In genomic region chr2:59653306-59654165, GRCm38 (mm10) we compare ENCODE assay signal across 9 mouse cellular contexts. TPM values are rescaled to one million over a fixed set of nuclear protein-coding genes. Genes with fewer than 3 reads are reported as not detected.
DNase-seq lines count a peak whose midpoint lies in the region; ATAC-seq lines count a peak whose summit lies in the region.
"Had no signal": no experiment of that assay in that cellular context is flagged by ENCODE, and none has a peak within 500 bp of the region (broad histone marks: within the 10 kb centered on the region; RNA-seq: fewer than 3 reads in every experiment).

No protein-coding gene starts in this region.

- H3K9ac ChIP-seq in heart, embryonic 15.5 days = no peak overlapping the region
- no peak overlapping the region for H3K9ac ChIP-seq in forebrain, embryonic 15.5 days (replicated peaks)

- no peak for DNase-seq in heart, postnatal 36 days
- peak; percentile 30 for DNase-seq in ZHBTc4 (ENCODE audit: low read depth, low spot score)
- peak; percentile 54 for DNase-seq in mesoderm, embryonic 11.5 days (ENCODE audit: low read depth, low spot score)
- no peak for DNase-seq in ovary, postnatal 14 days (ENCODE audit: low spot score)
- DNase-seq in thymus, adult 18-20 months = no peak
- no peak for DNase-seq in right cerebral cortex, postnatal 25 days

- intact Hi-C loops in heart, postnatal 36 days (cut with DNase I) = no loop called here

- WGBS in heart, embryonic 15.5 days = 57% methylated on average over 8 of the region's 8 CpGs
- WGBS in forebrain, embryonic 15.5 days = 16% methylated on average over 8 of the region's 8 CpGs

- ATAC-seq in heart, embryonic 15.5 days (replicated peaks; ENCODE audit: insufficient number of reproducible peaks, insufficient read depth, low FRiP score, low read depth) = 0 out of 2 replicates have a peak, but pooled peaks have one; percentile 27
- ATAC-seq in forebrain, embryonic 15.5 days (replicated peaks) = peak; percentile 85

- H3K9me3 ChIP-seq in heart, embryonic 15.5 days (replicated peaks) = no peaks in the 10 kb centered on the region
- H3K9me3 ChIP-seq in forebrain, embryonic 15.5 days = no peaks in the 10 kb centered on the region
- H3K9me3 ChIP-seq: megakaryocyte, embryonic 14.5 days had no signal

- no peak overlapping the region for H3K4me2 ChIP-seq in heart, embryonic 15.5 days
- no peak overlapping the region for H3K4me2 ChIP-seq in forebrain, embryonic 15.5 days (replicated peaks)

- no peak overlapping the region for H3K4me3 ChIP-seq in heart, embryonic 15.5 days
- no peak overlapping the region for H3K4me3 ChIP-seq in forebrain, embryonic 15.5 days
- H3K4me3 ChIP-seq: megakaryocyte, embryonic 14.5 days had no signal

- H3K27ac ChIP-seq in heart, embryonic 15.5 days = no peak overlapping the region
- peak overlapping the region; percentile 46 for H3K27ac ChIP-seq in forebrain, embryonic 15.5 days (replicated peaks)

- no peaks in the 10 kb centered on the region for H3K27me3 ChIP-seq in heart, embryonic 15.5 days
- H3K27me3 ChIP-seq in forebrain, embryonic 15.5 days = no peaks in the 10 kb centered on the region

- H3K36me3 ChIP-seq in heart, embryonic 15.5 days = no peaks in the 10 kb centered on the region
- no peaks in the 10 kb centered on the region for H3K36me3 ChIP-seq in forebrain, embryonic 15.5 days

- peaks cover 42% of the 10 kb centered on the region for H3K4me1 ChIP-seq in heart, embryonic 15.5 days (replicated peaks)
- peaks cover 26% of the 10 kb centered on the region for H3K4me1 ChIP-seq in forebrain, embryonic 15.5 days

RNA-seq across cellular contexts. Expression of gene Tanc1, which starts 41.7 kb away (rescaled TPM):
- 22.9 and 27.9 TPM in 2 replicates for polyA plus RNA-seq in heart, embryonic 15.5 days (2015; fragmentation: Nextera tagmentation; extraction: Ambion mirVana)
- total RNA-seq in heart, postnatal 36 days (2021) = 10 to 100 TPM; 26.6 to 29.8 TPM
- polyA plus RNA-seq in forebrain, embryonic 15.5 days (2015; fragmentation: Nextera tagmentation; extraction: Ambion mirVana) = 9.1 and 10.7 TPM in 2 replicates

Comparison
In these comparisons a context has a peak if more than half of its experiments do, and no peak if none do; other contexts are left out.
1. DNase-seq: peak in ZHBTc4 (single experiment) and mesoderm, embryonic 11.5 days (single experiment); none in heart, postnatal 36 days (0 of 2), ovary, postnatal 14 days (single experiment), thymus, adult 18-20 months (0 of 2) and right cerebral cortex, postnatal 25 days (single experiment).